Mouse (Mus musculus): ENCODE measurements around the gene Theg.

- TF ChIP-seq CTCF (IDR thresholded peaks at IDR 0.05; ENCODE audit: extremely low read depth, insufficient read depth, insufficient read length, insufficient replicate concordance) = peak; percentile 81; the same call in 1 of the 2 replicates
- TF ChIP-seq POLR2A (IDR thresholded peaks at IDR 0.05; ENCODE audit: low read depth, low read length) = no peak
These were observed 7.9 kb upstream of the Theg start for GRCm38 (mm10) chr10:79594872-79595589.

Measured in spleen, adult 2 months (tissue).